Mouse (Mus musculus): ENCODE data around the gene Dab1.

DNA sequence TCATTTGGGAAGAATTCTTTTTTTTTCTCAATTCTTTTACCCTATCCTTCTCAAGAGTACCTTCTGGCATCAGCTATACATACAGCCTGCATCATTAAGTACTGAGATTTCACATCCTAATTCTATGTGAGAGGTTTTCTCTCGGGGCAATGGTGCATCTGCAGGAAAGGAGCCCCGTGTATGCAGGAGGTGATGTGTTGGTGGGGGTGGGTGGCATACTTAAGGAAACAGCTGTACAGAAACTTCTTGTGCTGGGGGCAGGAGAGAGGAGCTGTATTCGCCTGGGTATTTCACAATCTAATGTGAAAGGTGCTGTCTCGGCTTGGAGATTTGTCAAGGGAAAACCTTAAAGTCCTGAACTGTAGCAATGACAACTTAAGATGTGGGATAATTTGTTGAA, 392.5 kb downstream of the Dab1 start:
- TF ChIP-seq CTCF (IDR thresholded peaks at IDR 0.05; ENCODE audit: control insufficient read depth, insufficient read depth, low read length) (no peak), POLR2A (IDR thresholded peaks at IDR 0.05; ENCODE audit: borderline replicate concordance, control insufficient read depth, low read depth, low read length) (no peak)
